In genomic region chr3:41168181-41168967, GRCm38 (mm10) we compare ENCODE assay signal across 11 mouse cellular contexts.
DNase-seq lines count a peak whose midpoint lies in the region; ATAC-seq and TF ChIP-seq lines count a peak whose summit lies in the region.
"Had no signal": no experiment of that assay in that cellular context is flagged by ENCODE, and none has a peak within 500 bp of the region (broad histone marks: within the 10 kb centered on the region; RNA-seq: fewer than 3 reads in every experiment).

No protein-coding gene starts in this region.

- H3K27me3 ChIP-seq in hindbrain, postnatal 0 days (ENCODE audit: insufficient read depth, low read length): no peaks in the 10 kb centered on the region
- no peaks in the 10 kb centered on the region for H3K27me3 ChIP-seq in hindbrain, embryonic 14.5 days (ENCODE audit: control insufficient read depth, insufficient read depth, low read length)
- H3K27me3 ChIP-seq in limb, embryonic 10.5 days (ENCODE audit: low read depth, poor library complexity, severe bottlenecking): no peaks in the 10 kb centered on the region
- no peaks in the 10 kb centered on the region for H3K27me3 ChIP-seq in stomach, postnatal 0 days (ENCODE audit: control insufficient read depth, insufficient read depth, low read length)
- H3K27me3 ChIP-seq: heart, embryonic 12.5 days; neural tube, embryonic 12.5 days had no signal

- H3K36me3 ChIP-seq in hindbrain, postnatal 0 days (ENCODE audit: insufficient read depth, low read length): no peaks in the 10 kb centered on the region
- no peaks in the 10 kb centered on the region for H3K36me3 ChIP-seq in hindbrain, embryonic 14.5 days (replicated peaks; ENCODE audit: control insufficient read depth, insufficient read depth)
- H3K36me3 ChIP-seq in limb, embryonic 10.5 days: no peaks in the 10 kb centered on the region
- no peaks in the 10 kb centered on the region for H3K36me3 ChIP-seq in stomach, postnatal 0 days (ENCODE audit: control insufficient read depth, insufficient read depth, low read length)
- H3K36me3 ChIP-seq: heart, embryonic 12.5 days; neural tube, embryonic 12.5 days had no signal

- no peak overlapping the region for H3K4me3 ChIP-seq in hindbrain, postnatal 0 days (ENCODE audit: low read length)
- H3K4me3 ChIP-seq in hindbrain, embryonic 14.5 days (replicated peaks; ENCODE audit: low read length): no peak overlapping the region
- H3K4me3 ChIP-seq in limb, embryonic 10.5 days: no peak overlapping the region
- no peak overlapping the region for H3K4me3 ChIP-seq in stomach, postnatal 0 days (ENCODE audit: low read depth, low read length)
- H3K4me3 ChIP-seq: heart, embryonic 12.5 days; neural tube, embryonic 12.5 days had no signal

- no peak overlapping the region for H3K9ac ChIP-seq in hindbrain, postnatal 0 days (replicated peaks; ENCODE audit: low read length)
- H3K9ac ChIP-seq in hindbrain, embryonic 14.5 days: no peak overlapping the region
- no peak overlapping the region for H3K9ac ChIP-seq in stomach, postnatal 0 days (ENCODE audit: low read length)
- H3K9ac ChIP-seq: neural tube, embryonic 12.5 days had no signal

- WGBS in hindbrain, postnatal 0 days: 89% methylated on average over 11 of the region's 11 CpGs
- 84% methylated on average over 11 of the region's 11 CpGs for WGBS in hindbrain, embryonic 14.5 days
- WGBS in limb, embryonic 10.5 days: 89% methylated on average over 11 of the region's 11 CpGs
- WGBS in stomach, postnatal 0 days: 85% methylated on average over 11 of the region's 11 CpGs

- H3K4me1 ChIP-seq in hindbrain, postnatal 0 days (ENCODE audit: insufficient read depth, low read length): no peaks in the 10 kb centered on the region
- H3K4me1 ChIP-seq in hindbrain, embryonic 14.5 days (replicated peaks; ENCODE audit: control insufficient read depth, insufficient read depth, low read length): no peaks in the 10 kb centered on the region
- peaks cover 6% of the 10 kb centered on the region for H3K4me1 ChIP-seq in limb, embryonic 10.5 days
- no peaks in the 10 kb centered on the region for H3K4me1 ChIP-seq in stomach, postnatal 0 days (replicated peaks; ENCODE audit: control insufficient read depth, insufficient read depth)
- H3K4me1 ChIP-seq: neural tube, embryonic 12.5 days had no signal

- peak; percentile 41 for TF ChIP-seq CTCF in hindbrain, postnatal 0 days (IDR thresholded peaks at IDR 0.05; ENCODE audit: low read depth)
- peak; percentile 57 for TF ChIP-seq CTCF in stomach, postnatal 0 days (IDR thresholded peaks at IDR 0.05; ENCODE audit: low read depth)

- no peaks in the 10 kb centered on the region for H3K9me3 ChIP-seq in hindbrain, postnatal 0 days (ENCODE audit: low read length)
- H3K9me3 ChIP-seq in hindbrain, embryonic 14.5 days (ENCODE audit: control insufficient read depth, low read length): 0 out of 2 replicates have a peak, but pooled peaks cover 3% of the 10 kb centered on the region
- H3K9me3 ChIP-seq in limb, embryonic 10.5 days (replicated peaks): no peaks in the 10 kb centered on the region
- H3K9me3 ChIP-seq in stomach, postnatal 0 days (ENCODE audit: control insufficient read depth, low read length): no peaks in the 10 kb centered on the region
- H3K9me3 ChIP-seq: neural tube, embryonic 12.5 days had no signal

- no peak for DNase-seq in hindbrain, postnatal 0 days (ENCODE audit: low spot score)
- DNase-seq in hindbrain, embryonic 14.5 days (ENCODE audit: low spot score): no peak
- DNase-seq in thymus, postnatal 14 days: peak; percentile 16
- DNase-seq in thymus, postnatal 25 days: no peak
- peak; percentile 28 for DNase-seq in limb, embryonic 10.5 days (ENCODE audit: low spot score)
- no peak for DNase-seq in stomach, postnatal 0 days (ENCODE audit: low spot score)
- no peak for DNase-seq in adrenal gland, adult (ENCODE audit: inconsistent age in 2 of 2, low spot score in 1 of 2)
- no peak for DNase-seq in right cerebral cortex, postnatal 14 days
- DNase-seq: kidney, adult 11 months had no signal

- no peak for TF ChIP-seq EP300 in stomach, postnatal 0 days (optimal IDR thresholded peaks at IDR 0.05)

- ATAC-seq in hindbrain, postnatal 0 days: no peak
- ATAC-seq in hindbrain, embryonic 14.5 days (ENCODE audit: low FRiP score): no peak
- ATAC-seq in stomach, postnatal 0 days (ENCODE audit: low FRiP score, low TSS enrichment): no peak

- no peak overlapping the region for H3K4me2 ChIP-seq in hindbrain, postnatal 0 days (ENCODE audit: low read depth, low read length)
- H3K4me2 ChIP-seq in hindbrain, embryonic 14.5 days (replicated peaks): no peak overlapping the region
- H3K4me2 ChIP-seq in stomach, postnatal 0 days (replicated peaks; ENCODE audit: low read depth): no peak overlapping the region
- H3K4me2 ChIP-seq: heart, embryonic 12.5 days; neural tube, embryonic 12.5 days had no signal

- H3K27ac ChIP-seq in hindbrain, postnatal 0 days: no peak overlapping the region
- H3K27ac ChIP-seq in hindbrain, embryonic 14.5 days: no peak overlapping the region
- no peak overlapping the region for H3K27ac ChIP-seq in limb, embryonic 10.5 days
- H3K27ac ChIP-seq in stomach, postnatal 0 days (replicated peaks): no peak overlapping the region
- H3K27ac ChIP-seq: neural tube, embryonic 12.5 days had no signal

Comparison
In these comparisons a context has a peak if more than half of its experiments do, and no peak if none do; other contexts are left out.
1. DNase-seq: peak in thymus, postnatal 14 days (single experiment) and limb, embryonic 10.5 days (single experiment); none in hindbrain, postnatal 0 days (single experiment), hindbrain, embryonic 14.5 days (single experiment), thymus, postnatal 25 days (single experiment), stomach, postnatal 0 days (single experiment), adrenal gland, adult (0 of 2) and right cerebral cortex, postnatal 14 days (single experiment).